Mouse (Mus musculus) kidney, adult 2 months (tissue): ENCODE results near the gene Rora. TPM values are rescaled to one million over a fixed set of nuclear protein-coding genes. Genes with fewer than 3 reads are reported as not detected.

Experiments used
- DNase-seq: peaks from one replicate; pipeline ENCODE4 v3.0.0; 2021
- H3K27ac ChIP-seq: fragments of 200-500 bp; 2 replicates; pipeline ENCODE4 v1.5.1; 2012; ENCODE audit warnings: low read depth, low read length, control low read depth, inconsistent platforms; ENCODE audit not compliant: insufficient read depth
- H3K27me3 ChIP-seq: fragments of 200-500 bp; replicated peaks from 2 replicates; pipeline ENCODE4 v1.6.1; 2012; ENCODE audit warnings: mild to moderate bottlenecking, moderate library complexity, low read length, inconsistent platforms; ENCODE audit not compliant: control insufficient read depth, insufficient read depth
- H3K36me3 ChIP-seq: fragments of 200-500 bp; 2 replicates; pipeline ENCODE4 v1.6.1; 2012; ENCODE audit warnings: mild to moderate bottlenecking, moderate library complexity, low read length, inconsistent platforms; ENCODE audit not compliant: control insufficient read depth, insufficient read depth
- H3K4me1 ChIP-seq: fragments of 200-500 bp; 2 replicates; pipeline ENCODE4 v1.6.1; 2011; ENCODE audit warnings: low read length; ENCODE audit not compliant: control insufficient read depth, insufficient read depth
- H3K4me3 ChIP-seq: fragments of 200-500 bp; 2 replicates; pipeline ENCODE4 v1.5.1; 2011; ENCODE audit warnings: mild to moderate bottlenecking, low read depth, low read length, control low read depth; ENCODE audit not compliant: insufficient read depth
- CTCF ChIP-seq: fragments of 200-500 bp; conservative IDR thresholded peaks from 2 replicates; pipeline ENCODE4 v1.5.1; 2011; ENCODE audit warnings: low read depth, mild to moderate bottlenecking, control low read depth, low read length, moderate library complexity, mixed read lengths; ENCODE audit not compliant: insufficient read depth, insufficient read length
- POLR2A ChIP-seq: fragments of 200-500 bp; IDR thresholded peaks from one replicate; pipeline ENCODE4 v1.6.1; 2011; ENCODE audit warnings: low read depth, low read length, control low read depth
- WGBS: fragments of 180-500 bp; shearing (Covaris S2); methylation state at CpG from one replicate; pipeline ENCODE4 v1.1.7; 2018; 5-methylcytosine and 5-hydroxymethylcytosine counted together
- polyA plus RNA-seq: library from polyadenylated mRNA; depleted of rRNA; stranded (reverse); fragments of >200 nt; gene quantifications from 2 replicates; pipeline ENCODE4 v1.2.3, GENCODE M21; 2012

Rora gene
- polyA plus RNA-seq, 1 experiment: 15.5 TPM

GRCm38 (mm10) chr9:69109618-69110300, 456.2 kb downstream of the Rora start:
- no peaks in the 10 kb centered on the region for H3K27me3 ChIP-seq
- no peak for TF ChIP-seq POLR2A
- no peak for TF ChIP-seq CTCF
- H3K4me1 ChIP-seq: peaks cover 10% of the 10 kb centered on the region
- 80% methylated on average over 2 of the region's 2 CpGs for WGBS
- no peak overlapping the region for H3K4me3 ChIP-seq
- H3K27ac ChIP-seq: peak overlapping the region; percentile 49; the same call in 1 of the 2 replicates
- no peak for DNase-seq
- H3K36me3 ChIP-seq: no peaks in the 10 kb centered on the region

GRCm38 (mm10) chr9:69110301-69110674, 456.7 kb downstream of the Rora start:
- no peak overlapping the region for H3K4me3 ChIP-seq
- H3K27me3 ChIP-seq: no peaks in the 10 kb centered on the region
- peak; percentile 96 for DNase-seq
- no peaks in the 10 kb centered on the region for H3K36me3 ChIP-seq
- no peak for TF ChIP-seq CTCF
- TF ChIP-seq POLR2A: no peak
- WGBS: 45% methylated on average over 5 of the region's 5 CpGs
- peak overlapping the region; percentile 75 for H3K27ac ChIP-seq
- H3K4me1 ChIP-seq: peaks cover 10% of the 10 kb centered on the region

GRCm38 (mm10) chr9:69110706-69111105, 457.1 kb downstream of the Rora start:
- Histone ChIP-seq H3K4me3 (no peak overlapping the region), H3K4me1 (peaks cover 10% of the 10 kb centered on the region), H3K36me3 (no peaks in the 10 kb centered on the region), H3K27me3 (no peaks in the 10 kb centered on the region), H3K27ac (peak overlapping the region; percentile 75)
- TF ChIP-seq POLR2A: no peak
- DNase-seq: no peak
- WGBS: 69% methylated on average over 6 of the region's 6 CpGs

- Histone ChIP-seq H3K36me3 (no peaks in the 10 kb centered on the region), H3K4me3 (no peak overlapping the region), H3K27ac (no peak overlapping the region), H3K27me3 (no peaks in the 10 kb centered on the region), H3K4me1 (peaks cover 10% of the 10 kb centered on the region)
- no peak for TF ChIP-seq CTCF
- no peak for TF ChIP-seq POLR2A
- no peak for DNase-seq
- WGBS: 77% methylated on average over 6 of the region's 6 CpGs
These were observed 458.0 kb downstream of the Rora start for GRCm38 (mm10) chr9:69111539-69111938.

- TF ChIP-seq POLR2A (no peak), CTCF (no peak)
- Histone ChIP-seq H3K27ac (no peak overlapping the region), H3K36me3 (no peaks in the 10 kb centered on the region), H3K4me1 (peaks cover 10% of the 10 kb centered on the region), H3K27me3 (no peaks in the 10 kb centered on the region), H3K4me3 (no peak overlapping the region)
- no peak for DNase-seq
- WGBS: 42% methylated on average over 9 of the region's 9 CpGs
These were observed 460.9 kb downstream of the Rora start for GRCm38 (mm10) chr9:69114429-69114984.

- Histone ChIP-seq H3K4me1 (no peaks in the 10 kb centered on the region; the same call in 1 of the 2 replicates), H3K4me3 (no peak overlapping the region), H3K36me3 (no peaks in the 10 kb centered on the region), H3K27ac (no peak overlapping the region), H3K27me3 (no peaks in the 10 kb centered on the region)
- TF ChIP-seq CTCF (no peak), POLR2A (no peak)
- DNase-seq: no peak
- 65% methylated on average over 2 of the region's 2 CpGs for WGBS
These were observed 463.2 kb downstream of the Rora start for GRCm38 (mm10) chr9:69116740-69117139.

GRCm38 (mm10) chr9:69121117-69121740, 467.6 kb downstream of the Rora start:
- TF ChIP-seq CTCF: no peak
- TF ChIP-seq POLR2A: no peak
- Histone ChIP-seq H3K27me3 (no peaks in the 10 kb centered on the region), H3K4me1 (peaks cover 7% of the 10 kb centered on the region), H3K4me3 (no peak overlapping the region), H3K27ac (no peak overlapping the region), H3K36me3 (no peaks in the 10 kb centered on the region)
- DNase-seq: peak; percentile 85
- 49% methylated on average over 12 of the region's 12 CpGs for WGBS
